Mouse (Mus musculus) myocyte (in vitro differentiated cells): Measurements from ENCODE around the gene Sh3bp4.

Experiments used
- MAX ChIP-seq: IDR thresholded peaks from one replicate; pipeline ENCODE4 v1.6.1; 2011; ENCODE audit warnings: low read depth, mild to moderate bottlenecking, control low read depth
- MYOD1 ChIP-seq, 3 experiments: IDR thresholded peaks; one replicate each; pipeline ENCODE4 v1.6.1; 2011; ENCODE audit warnings: control low read depth in 2 of 3, low read depth in 2 of 3, mild to moderate bottlenecking in 2 of 3, moderate library complexity in 1 of 3; ENCODE audit not compliant: insufficient read length in 2 of 3, control insufficient read depth in 1 of 3
- POLR2A ChIP-seq: IDR thresholded peaks from one replicate; pipeline ENCODE4 v1.6.1; 2011; ENCODE audit warnings: low read depth, mild to moderate bottlenecking, control low read depth, moderate library complexity; ENCODE audit not compliant: insufficient read length
- TCF12 ChIP-seq: IDR thresholded peaks from one replicate; pipeline ENCODE4 v1.6.1; 2011; ENCODE audit warnings: mild to moderate bottlenecking, control low read depth; ENCODE audit not compliant: poor library complexity, insufficient read depth, severe bottlenecking
- USF1 ChIP-seq: IDR thresholded peaks from one replicate; pipeline ENCODE4 v1.6.1; 2011; ENCODE audit warnings: low read depth, mild to moderate bottlenecking, control low read depth, moderate library complexity

DNA sequence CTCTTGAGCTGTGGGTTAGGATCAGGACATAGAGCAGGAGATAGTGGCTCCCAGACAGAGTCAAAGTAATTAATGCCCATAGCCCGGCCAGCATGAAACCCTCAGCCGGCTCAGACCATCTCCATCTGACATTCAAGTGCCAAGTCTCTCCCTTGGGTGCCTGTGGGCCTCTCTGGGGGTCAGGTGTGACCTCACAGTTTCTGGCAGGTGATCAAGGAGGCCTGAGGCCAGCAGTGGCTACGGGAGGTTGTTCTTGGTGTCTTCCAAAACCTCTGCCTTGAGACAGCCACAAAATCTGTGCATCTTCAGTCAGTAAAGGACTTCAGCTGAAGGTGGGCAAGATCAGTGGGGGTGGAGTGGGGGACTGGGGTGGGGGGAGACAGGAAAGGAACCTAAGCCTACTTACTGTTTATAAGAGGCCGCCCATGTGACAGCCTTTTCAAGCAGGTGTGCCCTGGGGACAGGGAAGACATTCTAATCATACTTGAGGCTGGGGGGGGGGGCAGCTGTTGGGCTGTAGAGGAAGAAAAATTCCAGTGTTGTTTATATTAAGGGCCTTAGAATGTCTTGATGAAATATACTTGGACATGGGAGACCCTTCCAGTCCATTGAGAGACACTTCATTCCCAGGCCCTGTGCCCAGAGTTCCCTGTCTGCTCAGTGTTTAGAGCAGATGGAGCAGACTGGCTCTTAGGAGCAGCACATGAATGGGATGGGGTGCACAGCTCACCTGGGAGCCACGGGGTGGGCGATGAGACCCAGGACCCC is 40.7 kb downstream of the Sh3bp4 start:
- no peak for TF ChIP-seq MYOD1 (IDR thresholded peaks at IDR 0.05; ENCODE audit: control insufficient read depth in 1 of 3, insufficient read length in 2 of 3, low read depth in 2 of 3)
- TF ChIP-seq POLR2A = no peak
- no peak for TF ChIP-seq TCF12
- no peak for TF ChIP-seq USF1
- TF ChIP-seq MAX = no peak
